In genomic region chr3:146770853-146771252, GRCm38 (mm10) we compare ENCODE assay signal across 10 mouse cellular contexts. TPM values are rescaled to one million over a fixed set of nuclear protein-coding genes. Genes with fewer than 3 reads are reported as not detected.
DNase-seq lines count a peak whose midpoint lies in the region; ATAC-seq and TF ChIP-seq lines count a peak whose summit lies in the region.
"Had no signal": no experiment of that assay in that cellular context is flagged by ENCODE, and none has a peak within 500 bp of the region (broad histone marks: within the 10 kb centered on the region; RNA-seq: fewer than 3 reads in every experiment).

No protein-coding gene starts in this region.

- H3K4me2 ChIP-seq in forebrain, embryonic 13.5 days = peak overlapping the region; percentile 58
- H3K4me2 ChIP-seq in forebrain, embryonic 15.5 days (replicated peaks) = peak overlapping the region; percentile 47
- peak overlapping the region; percentile 47 for H3K4me2 ChIP-seq in neural tube, embryonic 14.5 days (ENCODE audit: low read depth, low read length)
- no peak overlapping the region for H3K4me2 ChIP-seq in liver, postnatal 0 days (ENCODE audit: low read depth, low read length)
- H3K4me2 ChIP-seq: kidney, embryonic 15.5 days had no signal

- no peak for TF ChIP-seq CTCF in left cerebral cortex, adult 2 months (IDR thresholded peaks at IDR 0.05)
- no peak for TF ChIP-seq CTCF in liver, postnatal 0 days (IDR thresholded peaks at IDR 0.05; ENCODE audit: low read depth)

- 61% methylated on average over 2 of the region's 2 CpGs for WGBS in forebrain, embryonic 13.5 days
- WGBS in forebrain, embryonic 10.5 days = 73% methylated on average over 2 of the region's 2 CpGs
- 56% methylated on average over 2 of the region's 2 CpGs for WGBS in forebrain, embryonic 15.5 days
- 34% methylated on average over 2 of the region's 2 CpGs for WGBS in neural tube, embryonic 14.5 days
- 73% methylated on average over 2 of the region's 2 CpGs for WGBS in limb, embryonic 10.5 days
- WGBS in liver, postnatal 0 days (ENCODE audit: insufficient replicate concordance) = 78% methylated on average over 2 of the region's 2 CpGs

- peaks cover 44% of the 10 kb centered on the region for H3K4me1 ChIP-seq in forebrain, embryonic 13.5 days
- peaks cover 38% of the 10 kb centered on the region for H3K4me1 ChIP-seq in forebrain, embryonic 10.5 days
- H3K4me1 ChIP-seq in forebrain, embryonic 15.5 days = peaks cover 42% of the 10 kb centered on the region
- H3K4me1 ChIP-seq in neural tube, embryonic 14.5 days (ENCODE audit: control insufficient read depth, insufficient read depth, low read length) = peaks cover 28% of the 10 kb centered on the region
- peaks cover 16% of the 10 kb centered on the region for H3K4me1 ChIP-seq in limb, embryonic 10.5 days
- peaks cover 10% of the 10 kb centered on the region; the same call in 1 of the 2 replicates for H3K4me1 ChIP-seq in liver, postnatal 0 days (ENCODE audit: insufficient read depth)
- H3K4me1 ChIP-seq: kidney, embryonic 15.5 days had no signal

- H3K9ac ChIP-seq in forebrain, embryonic 13.5 days = no peak overlapping the region
- H3K9ac ChIP-seq in forebrain, embryonic 15.5 days (replicated peaks) = no peak overlapping the region; the same call in 1 of the 2 replicates
- H3K9ac ChIP-seq in neural tube, embryonic 14.5 days (replicated peaks; ENCODE audit: low read depth, low read length) = peak overlapping the region; percentile 56; the same call in 1 of the 2 replicates
- no peak overlapping the region for H3K9ac ChIP-seq in liver, postnatal 0 days (replicated peaks)
- H3K9ac ChIP-seq: kidney, embryonic 15.5 days had no signal

- no peaks in the 10 kb centered on the region for H3K36me3 ChIP-seq in forebrain, embryonic 13.5 days (ENCODE audit: poor library complexity, severe bottlenecking)
- H3K36me3 ChIP-seq in forebrain, embryonic 10.5 days (replicated peaks) = peaks cover 9% of the 10 kb centered on the region
- no peaks in the 10 kb centered on the region for H3K36me3 ChIP-seq in forebrain, embryonic 15.5 days
- no peaks in the 10 kb centered on the region for H3K36me3 ChIP-seq in neural tube, embryonic 14.5 days (ENCODE audit: control insufficient read depth, insufficient read depth, low read length)
- H3K36me3 ChIP-seq in limb, embryonic 10.5 days = peaks cover 9% of the 10 kb centered on the region; the same call in 1 of the 2 replicates
- H3K36me3 ChIP-seq in liver, postnatal 0 days (replicated peaks; ENCODE audit: insufficient read depth, low read length) = no peaks in the 10 kb centered on the region

- no peak overlapping the region for H3K4me3 ChIP-seq in forebrain, embryonic 13.5 days
- H3K4me3 ChIP-seq in forebrain, embryonic 10.5 days = no peak overlapping the region
- peak overlapping the region; percentile 62 for H3K4me3 ChIP-seq in left cerebral cortex, adult 2 months
- H3K4me3 ChIP-seq in forebrain, embryonic 15.5 days = peak overlapping the region; percentile 42
- H3K4me3 ChIP-seq in neural tube, embryonic 14.5 days (ENCODE audit: low read depth, low read length) = peak overlapping the region; percentile 40; the same call in 1 of the 2 replicates
- no peak overlapping the region for H3K4me3 ChIP-seq in limb, embryonic 10.5 days
- H3K4me3 ChIP-seq in liver, postnatal 0 days (ENCODE audit: low read depth, low read length) = no peak overlapping the region
- H3K4me3 ChIP-seq: kidney, embryonic 15.5 days had no signal

- ATAC-seq in forebrain, embryonic 13.5 days = peak; percentile 39; the same call in 1 of the 2 replicates
- ATAC-seq in forebrain, embryonic 15.5 days (replicated peaks) = 0 out of 2 replicates have a peak, but pooled peaks have one; percentile 23
- no peak for ATAC-seq in neural tube, embryonic 14.5 days (ENCODE audit: low read depth)
- ATAC-seq in liver, postnatal 0 days = no peak

- DNase-seq in forebrain, embryonic 10.5 days (ENCODE audit: extremely low spot score, low spot score) = no peak
- DNase-seq in left cerebral cortex, adult 2 months (ENCODE audit: extremely low spot score in 1 of 2, low spot score in 2 of 2) = no peak
- no peak for DNase-seq in left cerebral cortex, postnatal 36 days (ENCODE audit: low spot score in 2 of 2)
- no peak for DNase-seq in limb, embryonic 10.5 days (ENCODE audit: low spot score)
- no peak for DNase-seq in liver, postnatal 0 days
- DNase-seq: gastrocnemius, postnatal 36 days had no signal

- H3K27ac ChIP-seq in forebrain, embryonic 13.5 days = peak overlapping the region; percentile 87
- H3K27ac ChIP-seq in forebrain, embryonic 10.5 days = no peak overlapping the region
- peak overlapping the region; percentile 96 for H3K27ac ChIP-seq in left cerebral cortex, adult 2 months
- peak overlapping the region; percentile 91 for H3K27ac ChIP-seq in forebrain, embryonic 15.5 days (replicated peaks)
- peak overlapping the region; percentile 69; the same call in 1 of the 2 replicates for H3K27ac ChIP-seq in neural tube, embryonic 14.5 days (ENCODE audit: low read depth, low read length)
- H3K27ac ChIP-seq in limb, embryonic 10.5 days = no peak overlapping the region
- no peak overlapping the region for H3K27ac ChIP-seq in liver, postnatal 0 days (ENCODE audit: low read depth)
- H3K27ac ChIP-seq: kidney, embryonic 15.5 days had no signal

- no peak for TF ChIP-seq EP300 in liver, postnatal 0 days (IDR thresholded peaks at IDR 0.05; ENCODE audit: low read depth)

- intact Hi-C loops in left cerebral cortex, adult 2 months (cut with DNase I) = loop anchor here (1.0 to 5.0 kb wide), 2 partner anchors 251 to 319 kb away; no protein-coding TSS in a partner anchor
- intact Hi-C loops in left cerebral cortex, postnatal 36 days (cut with DNase I) = loop anchor here (5.0 kb wide), 2 partner anchors 84 to 209 kb away; partner anchors contain the start of gene Samd13

- H3K27me3 ChIP-seq in forebrain, embryonic 13.5 days = no peaks in the 10 kb centered on the region
- H3K27me3 ChIP-seq in forebrain, embryonic 10.5 days (ENCODE audit: poor library complexity, severe bottlenecking) = no peaks in the 10 kb centered on the region
- H3K27me3 ChIP-seq in forebrain, embryonic 15.5 days = no peaks in the 10 kb centered on the region
- H3K27me3 ChIP-seq in neural tube, embryonic 14.5 days (ENCODE audit: control insufficient read depth, insufficient read depth, low read length) = no peaks in the 10 kb centered on the region
- no peaks in the 10 kb centered on the region for H3K27me3 ChIP-seq in limb, embryonic 10.5 days (ENCODE audit: low read depth, poor library complexity, severe bottlenecking)
- H3K27me3 ChIP-seq in liver, postnatal 0 days (ENCODE audit: insufficient read depth, low read length) = no peaks in the 10 kb centered on the region
- H3K27me3 ChIP-seq: kidney, embryonic 15.5 days had no signal

- H3K9me3 ChIP-seq in forebrain, embryonic 13.5 days (replicated peaks) = no peaks in the 10 kb centered on the region
- no peaks in the 10 kb centered on the region for H3K9me3 ChIP-seq in forebrain, embryonic 10.5 days
- H3K9me3 ChIP-seq in forebrain, embryonic 15.5 days = no peaks in the 10 kb centered on the region
- no peaks in the 10 kb centered on the region for H3K9me3 ChIP-seq in neural tube, embryonic 14.5 days (ENCODE audit: control insufficient read depth, low read length)
- no peaks in the 10 kb centered on the region for H3K9me3 ChIP-seq in limb, embryonic 10.5 days (replicated peaks)
- H3K9me3 ChIP-seq in liver, postnatal 0 days (ENCODE audit: low read length) = no peaks in the 10 kb centered on the region
- H3K9me3 ChIP-seq: kidney, embryonic 15.5 days had no signal

RNA-seq across cellular contexts. Expression of gene Prkacb, which starts 41.9 kb away (rescaled TPM):
- 92.7 and 104 TPM in 2 replicates for polyA plus RNA-seq in forebrain, embryonic 13.5 days (2015; fragmentation: Nextera tagmentation; extraction: Ambion mirVana)
- polyA plus RNA-seq in forebrain, embryonic 10.5 days (2016; fragmentation: Nextera tagmentation; extraction: Ambion mirVana) = 54.7 and 57.3 TPM in 2 replicates
- total RNA-seq in left cerebral cortex, adult 2 months (2021) = 100 to 1,000 TPM; 425 to 476 TPM
- total RNA-seq in left cerebral cortex, postnatal 36 days (2021) = 100 to 1,000 TPM; 428 to 477 TPM
- polyA plus RNA-seq in forebrain, embryonic 15.5 days (2015; fragmentation: Nextera tagmentation; extraction: Ambion mirVana) = 150 and 162 TPM in 2 replicates
- polyA plus RNA-seq in neural tube, embryonic 14.5 days (2014; fragmentation: Nextera tagmentation; extraction: Ambion mirVana) = 228 and 234 TPM in 2 replicates
- polyA plus RNA-seq in limb, embryonic 10.5 days (2016; fragmentation: Nextera tagmentation; extraction: Ambion mirVana) = 62.3 and 76.2 TPM in 2 replicates
- 14.1 and 15.4 TPM in 2 replicates for polyA plus RNA-seq in liver, postnatal 0 days (2015; fragmentation: Nextera tagmentation; extraction: Ambion mirVana)

Comparison
In these comparisons a context has a peak if more than half of its experiments do, and no peak if none do; other contexts are left out.
1. H3K27ac ChIP-seq: peak in forebrain, embryonic 13.5 days (single experiment), left cerebral cortex, adult 2 months (single experiment), forebrain, embryonic 15.5 days (single experiment) and neural tube, embryonic 14.5 days (single experiment); none in forebrain, embryonic 10.5 days (single experiment), limb, embryonic 10.5 days (single experiment) and liver, postnatal 0 days (single experiment).
2. H3K4me3 ChIP-seq: peak in left cerebral cortex, adult 2 months (single experiment), forebrain, embryonic 15.5 days (single experiment) and neural tube, embryonic 14.5 days (single experiment); none in forebrain, embryonic 13.5 days (single experiment), forebrain, embryonic 10.5 days (single experiment), limb, embryonic 10.5 days (single experiment) and liver, postnatal 0 days (single experiment).
3. ATAC-seq: peak in forebrain, embryonic 13.5 days (single experiment) and forebrain, embryonic 15.5 days (single experiment); none in neural tube, embryonic 14.5 days (single experiment) and liver, postnatal 0 days (single experiment).